Mouse (Mus musculus) E14TG2a.4 (cell line): ENCODE results near the gene Trpc7.

Experiments used
- H3K27me3 ChIP-seq: 2 replicates; pipeline ENCODE4 v1.6.1; 2014; ENCODE audit warnings: low read length, control low read depth; ENCODE audit not compliant: insufficient read depth
- H3K36me3 ChIP-seq: 2 replicates; pipeline ENCODE4 v1.6.1; 2014; ENCODE audit warnings: low read length, control low read depth; ENCODE audit not compliant: insufficient read depth
- H3K4me1 ChIP-seq: replicated peaks from 2 replicates; pipeline ENCODE4 v1.6.1; 2014; ENCODE audit warnings: low read depth, low read length, control low read depth
- H3K4me3 ChIP-seq: replicated peaks from 2 replicates; pipeline ENCODE4 v1.5.1; 2014; ENCODE audit warnings: mild to moderate bottlenecking, low read length
- H3K9me3 ChIP-seq: 2 replicates; pipeline ENCODE4 v1.6.1; 2014; ENCODE audit warnings: low read length, control low read depth
- CTCF ChIP-seq: conservative IDR thresholded peaks from 2 replicates; pipeline ENCODE4 v1.5.1; 2014; ENCODE audit warnings: low read length
- NANOG ChIP-seq: IDR thresholded peaks from 2 replicates; pipeline ENCODE4 v1.6.1; 2014; ENCODE audit warnings: borderline replicate concordance, low read length, mixed read lengths
- POU5F1 ChIP-seq: IDR thresholded peaks from 2 replicates; pipeline ENCODE4 v1.6.1; 2014; ENCODE audit warnings: low read length, borderline replicate concordance

The Trpc7 gene

DNA sequence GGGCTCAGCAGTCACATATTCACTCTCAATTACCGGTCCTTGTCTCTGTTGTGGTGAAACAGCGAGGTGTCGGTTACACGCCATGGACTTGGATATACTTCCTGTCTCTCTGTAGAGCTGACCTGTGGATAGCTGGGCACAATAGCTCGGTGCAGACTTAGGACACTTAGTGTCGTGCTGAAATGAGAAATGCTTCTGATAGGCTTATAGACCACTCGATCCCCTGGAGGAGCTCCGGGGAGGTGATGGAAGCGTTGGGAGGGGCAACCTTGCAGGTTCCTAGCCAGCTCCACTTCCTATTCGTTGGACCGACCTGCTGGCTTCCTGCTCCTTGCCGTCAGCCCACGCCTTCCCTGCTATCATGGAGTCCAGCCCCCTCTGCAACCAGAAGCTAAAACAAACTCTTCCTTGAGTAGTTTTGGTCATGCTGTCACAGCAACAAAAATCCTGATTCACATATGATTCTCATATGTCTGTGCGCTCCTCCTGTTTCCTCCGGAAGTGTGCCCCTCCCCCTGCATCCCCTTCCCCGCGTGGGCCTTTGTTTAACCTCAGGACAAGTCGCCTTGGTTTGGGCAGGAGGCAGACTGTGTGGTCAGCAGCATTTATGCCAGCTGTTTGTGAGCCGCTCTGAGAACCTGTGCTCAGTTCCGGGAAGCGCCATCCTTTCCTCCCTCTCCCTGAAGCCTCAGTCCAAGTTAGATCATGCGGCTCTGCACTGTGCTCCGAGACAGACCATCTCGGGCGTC, 130.3 kb downstream of the Trpc7 start:
- H3K36me3 ChIP-seq = no peaks in the 10 kb centered on the region

DNA sequence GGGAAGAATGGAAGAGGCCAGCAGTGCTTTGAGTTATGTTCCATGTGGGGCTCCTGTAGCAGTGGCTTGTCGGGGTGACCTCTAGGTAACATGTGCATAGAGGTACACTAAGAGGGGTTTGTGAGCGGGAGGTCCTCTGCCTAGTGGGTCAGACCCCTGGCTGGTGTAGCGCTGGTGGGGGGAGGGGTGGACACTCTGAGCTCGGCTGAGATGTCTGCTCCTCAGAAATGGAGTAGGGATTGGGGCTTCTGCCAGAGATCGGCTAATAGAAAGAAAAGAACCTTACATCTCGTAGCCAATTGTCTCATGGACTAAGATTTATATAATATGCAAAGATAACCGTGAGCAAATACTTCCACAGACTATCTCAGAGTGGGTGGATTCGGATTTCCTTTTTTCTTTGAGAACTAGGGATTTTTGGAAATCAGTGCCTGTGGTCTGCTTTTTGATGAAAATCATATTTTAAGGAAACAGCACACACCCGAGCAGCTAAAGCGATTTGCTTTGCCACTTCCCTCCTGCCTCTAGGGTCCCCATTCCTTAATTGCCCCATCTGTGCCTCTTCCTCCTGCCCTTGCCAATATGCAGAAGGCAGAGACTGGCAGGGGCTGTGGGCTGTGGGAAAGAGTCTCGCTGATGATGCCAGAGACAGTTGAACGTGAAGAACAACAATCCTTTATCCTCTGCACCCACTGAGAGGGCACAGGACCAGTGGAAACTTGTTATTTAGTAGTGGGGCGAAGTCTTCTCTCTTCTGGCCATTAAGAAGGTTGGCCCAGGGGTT, 133.2 kb downstream of the Trpc7 start:
- Histone ChIP-seq H3K27me3 (peaks cover 71% of the 10 kb centered on the region), H3K36me3 (no peaks in the 10 kb centered on the region), H3K9me3 (no peaks in the 10 kb centered on the region), H3K4me3 (no peak overlapping the region), H3K4me1 (peaks cover 16% of the 10 kb centered on the region)
- no peak for TF ChIP-seq POU5F1
- TF ChIP-seq NANOG = no peak
- no peak for TF ChIP-seq CTCF

More for the DNA sequence above, 130.3 kb downstream of the Trpc7 start:
- Histone ChIP-seq H3K27me3 (peaks cover 80% of the 10 kb centered on the region), H3K9me3 (no peaks in the 10 kb centered on the region), H3K4me1 (peaks cover 13% of the 10 kb centered on the region), H3K4me3 (peak overlapping the region; percentile 39)
- TF ChIP-seq CTCF = no peak
- no peak for TF ChIP-seq NANOG
- no peak for TF ChIP-seq POU5F1

DNA sequence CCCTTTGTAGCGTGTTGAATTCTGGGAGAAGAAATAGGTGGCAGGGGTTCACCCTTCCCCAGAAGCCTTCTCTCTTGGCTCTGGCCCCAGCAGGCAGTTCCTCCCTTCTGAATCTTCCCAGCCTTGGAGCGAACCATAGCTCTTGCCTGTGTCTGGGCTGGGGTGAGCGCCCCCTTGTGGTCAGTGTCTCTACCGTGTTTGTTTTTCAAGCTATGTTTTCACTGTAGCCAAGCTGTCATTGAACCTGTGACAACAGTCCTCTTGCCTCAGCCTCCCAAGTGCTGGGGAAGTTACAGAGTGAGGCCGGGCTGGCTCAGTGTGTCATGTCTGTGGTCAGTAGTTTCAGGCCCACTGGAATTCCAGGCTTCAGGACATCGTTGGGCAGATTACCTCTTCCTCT, 137.3 kb downstream of the Trpc7 start:
- Histone ChIP-seq H3K27me3 (peaks cover 71% of the 10 kb centered on the region), H3K36me3 (no peaks in the 10 kb centered on the region), H3K4me1 (peaks cover 8% of the 10 kb centered on the region), H3K4me3 (no peak overlapping the region), H3K9me3 (no peaks in the 10 kb centered on the region)
- TF ChIP-seq CTCF = peak; percentile 77
- TF ChIP-seq NANOG = no peak

DNA sequence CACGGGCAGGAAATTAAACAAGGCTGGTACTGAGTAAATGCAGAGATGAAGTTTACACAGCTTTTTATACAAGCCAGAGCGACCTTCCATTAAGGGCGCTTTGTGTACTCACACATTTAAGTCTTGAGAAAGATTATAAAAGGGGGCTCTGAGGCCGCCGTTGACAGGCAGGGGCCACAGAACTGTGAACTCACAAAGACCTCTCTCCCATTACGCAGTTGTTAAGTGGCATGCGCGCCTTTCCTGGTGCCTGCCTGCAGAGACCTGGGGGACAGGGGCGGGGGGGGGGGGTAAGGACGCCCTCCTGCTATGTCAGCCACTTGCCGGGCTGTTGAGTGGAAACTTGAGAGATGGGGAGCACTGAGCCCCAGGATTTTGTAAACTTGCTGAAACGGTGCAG, 138.6 kb downstream of the Trpc7 start:
- Histone ChIP-seq H3K27me3 (peaks cover 72% of the 10 kb centered on the region), H3K9me3 (no peaks in the 10 kb centered on the region), H3K4me1 (peaks cover 16% of the 10 kb centered on the region), H3K4me3 (no peak overlapping the region), H3K36me3 (no peaks in the 10 kb centered on the region)
- TF ChIP-seq NANOG (no peak), CTCF (no peak), POU5F1 (no peak)

DNA sequence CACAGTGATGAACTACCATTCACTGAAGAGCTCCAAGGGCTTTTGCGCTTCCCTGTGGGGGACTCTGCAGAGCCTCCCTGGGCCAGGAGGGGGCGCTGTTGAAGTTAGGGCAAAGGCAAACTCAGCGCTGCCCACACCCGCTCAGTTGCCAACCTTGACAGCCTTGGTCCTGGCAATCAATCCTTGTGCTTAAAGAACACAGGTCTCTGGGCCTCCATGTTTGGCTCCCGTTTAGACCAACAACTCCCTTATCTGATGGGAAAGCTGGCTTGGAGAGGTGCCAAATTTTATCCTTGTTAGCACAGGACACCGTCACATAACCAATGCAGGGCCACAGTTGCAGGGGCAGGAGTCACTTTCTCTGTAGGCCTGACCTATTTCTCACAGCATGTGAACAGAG, 139.9 kb downstream of the Trpc7 start:
- H3K27me3 ChIP-seq = peaks cover 74% of the 10 kb centered on the region
- TF ChIP-seq CTCF = peak; percentile 84
- TF ChIP-seq NANOG = no peak
- no peaks in the 10 kb centered on the region for H3K36me3 ChIP-seq
- peaks cover 23% of the 10 kb centered on the region for H3K4me1 ChIP-seq
- H3K9me3 ChIP-seq = no peaks in the 10 kb centered on the region
- H3K4me3 ChIP-seq = no peak overlapping the region

DNA sequence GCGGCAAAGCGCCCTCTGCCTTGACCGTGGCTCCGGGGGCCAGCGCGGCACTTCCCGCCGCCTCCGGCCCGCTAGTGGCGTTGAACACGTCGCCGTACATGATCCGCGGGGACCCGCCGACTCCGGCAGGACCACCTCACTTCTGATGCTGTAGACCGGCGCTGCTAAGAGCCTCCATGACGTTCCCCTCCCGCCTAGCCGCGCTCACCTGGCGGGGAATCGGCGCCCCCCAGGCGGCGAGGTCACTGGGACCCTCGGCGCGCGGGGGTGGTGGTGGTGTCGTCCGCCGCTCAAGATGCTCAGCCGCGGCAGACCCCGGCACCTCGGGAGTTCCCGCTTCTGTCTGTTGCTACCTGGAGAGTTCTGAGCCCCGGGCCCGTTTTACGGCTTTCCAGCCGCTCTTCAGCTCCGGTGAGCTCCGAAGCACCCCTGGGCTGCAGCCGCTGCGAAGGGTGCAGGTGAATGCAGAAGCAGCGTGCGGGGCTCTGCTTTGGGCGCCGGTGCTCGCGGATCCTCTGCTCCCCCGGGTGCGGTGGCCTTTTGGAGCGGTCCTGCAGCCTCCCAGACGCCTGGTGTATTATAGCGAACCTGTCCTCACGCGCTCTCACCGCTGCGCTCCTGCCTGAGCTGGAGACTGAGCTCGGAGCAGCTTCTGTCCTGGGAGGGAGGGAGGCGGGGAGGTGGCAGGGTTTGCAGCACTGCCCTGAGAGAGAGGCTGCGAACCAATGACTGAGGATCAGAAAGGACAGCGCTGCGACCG, 142.4 kb downstream of the Trpc7 start, which contains the start of gene Gm45623:
Gene Gm45623 (minus strand): TSS at position 636 of the 760 bp plus-strand sequence.
- Histone ChIP-seq H3K9me3 (no peaks in the 10 kb centered on the region), H3K36me3 (no peaks in the 10 kb centered on the region)

DNA sequence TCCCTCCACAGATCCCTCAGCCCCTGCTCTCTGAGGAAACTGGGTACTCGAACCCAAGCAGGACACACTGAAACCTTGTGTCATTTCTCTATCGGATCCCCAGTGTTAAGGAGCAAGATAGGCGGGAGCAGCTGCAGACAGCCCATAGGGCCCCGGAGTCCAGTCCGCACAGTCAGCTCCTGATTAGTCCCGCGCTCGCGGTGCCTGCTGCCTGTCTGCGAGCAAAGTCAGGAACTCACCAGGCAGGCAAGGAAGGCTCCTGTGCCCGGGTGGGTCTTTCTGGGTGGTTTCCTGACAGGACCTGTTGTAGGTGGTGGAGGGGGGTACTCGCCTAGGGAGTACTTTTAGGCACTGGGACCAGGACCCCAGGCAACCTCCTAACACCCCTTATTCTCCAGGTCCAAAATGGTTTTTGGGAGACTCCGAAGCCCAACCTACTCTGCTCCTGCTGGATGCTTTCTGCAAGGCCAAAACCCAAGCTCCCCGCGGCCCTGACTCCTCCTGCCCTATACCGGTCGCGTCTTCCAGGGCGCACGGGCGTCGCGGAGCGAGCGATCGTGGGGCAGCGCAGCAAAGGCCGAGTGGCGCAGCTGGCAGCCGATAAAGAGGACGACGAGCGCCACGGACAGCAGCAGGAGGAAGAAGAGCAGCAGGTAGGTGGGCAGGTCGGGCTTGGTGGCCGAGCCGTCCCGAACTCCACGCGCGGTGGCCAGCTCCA, 143.2 kb downstream of the Trpc7 start:
- no peaks in the 10 kb centered on the region for H3K36me3 ChIP-seq
- no peak for TF ChIP-seq CTCF
- no peak for TF ChIP-seq POU5F1
- TF ChIP-seq NANOG = no peak
- H3K4me1 ChIP-seq = peaks cover 20% of the 10 kb centered on the region
- H3K9me3 ChIP-seq = no peaks in the 10 kb centered on the region
- H3K27me3 ChIP-seq = peaks cover 92% of the 10 kb centered on the region
- peak overlapping the region; percentile 74 for H3K4me3 ChIP-seq

More for the DNA sequence above, 142.4 kb downstream of the Trpc7 start, which contains the start of gene Gm45623:
- peaks cover 22% of the 10 kb centered on the region for H3K4me1 ChIP-seq
- H3K4me3 ChIP-seq = peak within 1 kb of the TSS; percentile 74
- TF ChIP-seq POU5F1 (no peak), NANOG (no peak), CTCF (no peak)
- H3K27me3 ChIP-seq = peaks cover 93% of the 10 kb centered on the region
